Comparison of ENCODE assay signal across 25 mouse cellular contexts in genomic region chr4:42943341-42943740, GRCm38 (mm10). TPM values are rescaled to one million over a fixed set of nuclear protein-coding genes. Genes with fewer than 3 reads are reported as not detected.
DNase-seq lines count a peak whose midpoint lies in the region; ATAC-seq and TF ChIP-seq lines count a peak whose summit lies in the region.
"Had no signal": no experiment of that assay in that cellular context is flagged by ENCODE, and none has a peak within 500 bp of the region (broad histone marks: within the 10 kb centered on the region; RNA-seq: fewer than 3 reads in every experiment).

No protein-coding gene starts in this region.

- peak overlapping the region; percentile 40; the same call in 1 of the 2 replicates for H3K27ac ChIP-seq in forebrain, embryonic 14.5 days (ENCODE audit: low read depth, low read length)
- no peak overlapping the region for H3K27ac ChIP-seq in forebrain, embryonic 10.5 days
- H3K27ac ChIP-seq in neural tube, embryonic 13.5 days (replicated peaks): peak overlapping the region; percentile 52; the same call in 1 of the 2 replicates
- no peak overlapping the region for H3K27ac ChIP-seq in hindbrain, postnatal 0 days
- no peak overlapping the region for H3K27ac ChIP-seq in heart, embryonic 10.5 days
- H3K27ac ChIP-seq: heart, embryonic 15.5 days; intestine, embryonic 15.5 days; liver, embryonic 14.5 days; stomach, postnatal 0 days had no signal

- no peak for TF ChIP-seq CTCF in hindbrain, postnatal 0 days (IDR thresholded peaks at IDR 0.05; ENCODE audit: low read depth)

- DNase-seq in forebrain, embryonic 14.5 days (ENCODE audit: low spot score): peak; percentile 90
- DNase-seq in forebrain, embryonic 10.5 days (ENCODE audit: extremely low spot score, low spot score): no peak
- DNase-seq in left cerebral cortex, postnatal 4 days: peak; percentile 55
- no peak for DNase-seq in left cerebral cortex, adult 8-10 months (ENCODE audit: low spot score in 2 of 2)
- no peak for DNase-seq in neural tube, embryonic 10.5 days (ENCODE audit: extremely low spot score, low spot score)
- peak; percentile 67 for DNase-seq in hindbrain, postnatal 0 days (ENCODE audit: low spot score)
- no peak for DNase-seq in heart, embryonic 10.5 days (ENCODE audit: low spot score)
- DNase-seq: adrenal gland, postnatal 25 days; cerebellum, adult 11-12 months; gastrocnemius, postnatal 10 days; heart, adult 18-20 months; heart, postnatal 4 days; kidney, adult 9 months; kidney, postnatal 36 days; layer of hippocampus, adult 9-11 months; lung, postnatal 14 days had no signal

- H3K4me3 ChIP-seq in forebrain, embryonic 14.5 days (ENCODE audit: low read depth, low read length): no peak overlapping the region
- H3K4me3 ChIP-seq in forebrain, embryonic 10.5 days: no peak overlapping the region
- H3K4me3 ChIP-seq in neural tube, embryonic 13.5 days: no peak overlapping the region
- H3K4me3 ChIP-seq in hindbrain, postnatal 0 days (ENCODE audit: low read length): no peak overlapping the region
- H3K4me3 ChIP-seq in heart, embryonic 10.5 days: no peak overlapping the region
- H3K4me3 ChIP-seq: heart, embryonic 15.5 days; intestine, embryonic 15.5 days had no signal

- H3K4me2 ChIP-seq in forebrain, embryonic 14.5 days (ENCODE audit: low read length): no peak overlapping the region
- no peak overlapping the region for H3K4me2 ChIP-seq in neural tube, embryonic 13.5 days
- no peak overlapping the region for H3K4me2 ChIP-seq in hindbrain, postnatal 0 days (ENCODE audit: low read depth, low read length)
- H3K4me2 ChIP-seq: heart, embryonic 15.5 days; intestine, embryonic 15.5 days had no signal

- H3K36me3 ChIP-seq in forebrain, embryonic 14.5 days (ENCODE audit: control insufficient read depth, insufficient read depth, low read length): 0 out of 2 replicates have a peak, but pooled peaks cover 2% of the 10 kb centered on the region
- no peaks in the 10 kb centered on the region for H3K36me3 ChIP-seq in forebrain, embryonic 10.5 days (replicated peaks)
- H3K36me3 ChIP-seq in neural tube, embryonic 13.5 days: 0 out of 2 replicates have a peak, but pooled peaks cover 6% of the 10 kb centered on the region
- H3K36me3 ChIP-seq in hindbrain, postnatal 0 days (ENCODE audit: insufficient read depth, low read length): peaks cover 3% of the 10 kb centered on the region; the same call in 1 of the 2 replicates
- no peaks in the 10 kb centered on the region for H3K36me3 ChIP-seq in heart, embryonic 10.5 days
- H3K36me3 ChIP-seq: heart, embryonic 15.5 days; intestine, embryonic 15.5 days had no signal

- peak; percentile 66 for ATAC-seq in forebrain, embryonic 14.5 days
- ATAC-seq in neural tube, embryonic 13.5 days (ENCODE audit: low read depth): no peak
- peak; percentile 40 for ATAC-seq in hindbrain, postnatal 0 days
- ATAC-seq: intestine, embryonic 15.5 days had no signal

- intact Hi-C loops in left cerebral cortex, postnatal 4 days (cut with DNase I): no loop called here

- peaks cover 30% of the 10 kb centered on the region for H3K4me1 ChIP-seq in forebrain, embryonic 14.5 days (ENCODE audit: control insufficient read depth, insufficient read depth, low read length)
- peaks cover 26% of the 10 kb centered on the region for H3K4me1 ChIP-seq in forebrain, embryonic 10.5 days
- peaks cover 42% of the 10 kb centered on the region for H3K4me1 ChIP-seq in neural tube, embryonic 13.5 days (replicated peaks)
- peaks cover 29% of the 10 kb centered on the region for H3K4me1 ChIP-seq in hindbrain, postnatal 0 days (ENCODE audit: insufficient read depth, low read length)
- H3K4me1 ChIP-seq in heart, embryonic 10.5 days: no peaks in the 10 kb centered on the region; the same call in 1 of the 2 replicates
- H3K4me1 ChIP-seq: heart, embryonic 15.5 days; intestine, embryonic 15.5 days had no signal

- no peaks in the 10 kb centered on the region for H3K27me3 ChIP-seq in forebrain, embryonic 14.5 days (replicated peaks; ENCODE audit: control insufficient read depth, insufficient read depth, low read length)
- peaks cover 35% of the 10 kb centered on the region for H3K27me3 ChIP-seq in forebrain, embryonic 10.5 days (ENCODE audit: poor library complexity, severe bottlenecking)
- peaks cover 9% of the 10 kb centered on the region; the same call in 1 of the 2 replicates for H3K27me3 ChIP-seq in neural tube, embryonic 13.5 days
- H3K27me3 ChIP-seq in hindbrain, postnatal 0 days (ENCODE audit: insufficient read depth, low read length): no peaks in the 10 kb centered on the region
- peaks cover 55% of the 10 kb centered on the region for H3K27me3 ChIP-seq in heart, embryonic 10.5 days (ENCODE audit: insufficient read depth, poor library complexity, severe bottlenecking)

- 26% methylated on average over 5 of the region's 5 CpGs for WGBS in forebrain, embryonic 14.5 days
- 86% methylated on average over 5 of the region's 5 CpGs for WGBS in forebrain, embryonic 10.5 days
- WGBS in neural tube, embryonic 13.5 days: 56% methylated on average over 5 of the region's 5 CpGs
- 44% methylated on average over 5 of the region's 5 CpGs for WGBS in hindbrain, postnatal 0 days
- 76% methylated on average over 5 of the region's 5 CpGs for WGBS in heart, embryonic 10.5 days

- no peaks in the 10 kb centered on the region for H3K9me3 ChIP-seq in forebrain, embryonic 14.5 days (replicated peaks; ENCODE audit: control insufficient read depth, low read length)
- no peaks in the 10 kb centered on the region for H3K9me3 ChIP-seq in forebrain, embryonic 10.5 days
- no peaks in the 10 kb centered on the region for H3K9me3 ChIP-seq in neural tube, embryonic 13.5 days
- H3K9me3 ChIP-seq in hindbrain, postnatal 0 days (ENCODE audit: low read length): no peaks in the 10 kb centered on the region
- no peaks in the 10 kb centered on the region for H3K9me3 ChIP-seq in heart, embryonic 10.5 days
- H3K9me3 ChIP-seq: heart, embryonic 15.5 days; intestine, embryonic 15.5 days had no signal

- no peak overlapping the region for H3K9ac ChIP-seq in forebrain, embryonic 14.5 days (ENCODE audit: low read length)
- H3K9ac ChIP-seq in neural tube, embryonic 13.5 days: no peak overlapping the region
- no peak overlapping the region for H3K9ac ChIP-seq in hindbrain, postnatal 0 days (replicated peaks; ENCODE audit: low read length)
- H3K9ac ChIP-seq: heart, embryonic 15.5 days; intestine, embryonic 15.5 days; liver, embryonic 14.5 days had no signal

RNA-seq across cellular contexts. Expression of gene Dnajb5, which starts 6.3 kb away (rescaled TPM):
- polyA plus RNA-seq in forebrain, embryonic 14.5 days (2014; fragmentation: Nextera tagmentation; extraction: Ambion mirVana): 52.1 and 61.1 TPM in 2 replicates
- 11.5 and 16.2 TPM in 2 replicates for polyA plus RNA-seq in forebrain, embryonic 10.5 days (2016; fragmentation: Nextera tagmentation; extraction: Ambion mirVana)
- 100 to 1,000 TPM; 152 to 156 TPM for total RNA-seq in left cerebral cortex, postnatal 4 days (2021)
- total RNA-seq in left cerebral cortex, adult 8-10 months (2022): 100 to 1,000 TPM; 118 to 162 (median 149) TPM
- polyA plus RNA-seq in neural tube, embryonic 13.5 days (2015; fragmentation: Nextera tagmentation; extraction: Ambion mirVana): 50.1 and 50.5 TPM in 2 replicates
- total RNA-seq in hindbrain, postnatal 0 days (2014; rRNA removed): 88.0 and 96.9 TPM in 2 replicates
- 28.1 and 33.4 TPM in 2 replicates for polyA plus RNA-seq in hindbrain, postnatal 0 days (2015; fragmentation: Nextera tagmentation; extraction: Ambion mirVana)
- polyA plus RNA-seq in heart, embryonic 10.5 days (2016; fragmentation: Nextera tagmentation; extraction: Ambion mirVana): 11.4 and 12.3 TPM in 2 replicates

RNA-seq across cellular contexts. Expression of gene 1700022I11Rik, which starts 26.1 kb away (rescaled TPM):
- 0.47 and 0.53 TPM in 2 replicates for polyA plus RNA-seq in forebrain, embryonic 14.5 days (2014; fragmentation: Nextera tagmentation; extraction: Ambion mirVana)
- polyA plus RNA-seq in forebrain, embryonic 10.5 days (2016; fragmentation: Nextera tagmentation; extraction: Ambion mirVana): 0.27 and 0.52 TPM in 2 replicates
- not detected for total RNA-seq in left cerebral cortex, postnatal 4 days (2021)
- not detected for total RNA-seq in left cerebral cortex, adult 8-10 months (2022)
- polyA plus RNA-seq in neural tube, embryonic 13.5 days (2015; fragmentation: Nextera tagmentation; extraction: Ambion mirVana): 0.57 and 1.3 TPM in 2 replicates
- not detected in 2 replicates for total RNA-seq in hindbrain, postnatal 0 days (2014; rRNA removed)
- 0.37 and 0.60 TPM in 2 replicates for polyA plus RNA-seq in hindbrain, postnatal 0 days (2015; fragmentation: Nextera tagmentation; extraction: Ambion mirVana)
- 0.25 and 0.70 TPM in 2 replicates for polyA plus RNA-seq in heart, embryonic 10.5 days (2016; fragmentation: Nextera tagmentation; extraction: Ambion mirVana)
- total RNA-seq: adrenal gland, postnatal 25 days; gastrocnemius, postnatal 10 days; heart, adult 18-20 months; heart, postnatal 4 days; left cerebral cortex, postnatal 10 days had no signal

RNA-seq across cellular contexts. Expression of gene Phf24, which starts 26.9 kb away (rescaled TPM):
- 11.8 and 17.2 TPM in 2 replicates for polyA plus RNA-seq in forebrain, embryonic 14.5 days (2014; fragmentation: Nextera tagmentation; extraction: Ambion mirVana)
- 0.33 and 0.51 TPM in 2 replicates for polyA plus RNA-seq in forebrain, embryonic 10.5 days (2016; fragmentation: Nextera tagmentation; extraction: Ambion mirVana)
- total RNA-seq in left cerebral cortex, postnatal 4 days (2021): 100 to 1,000 TPM; 156 to 162 TPM
- 100 to 1,000 TPM; 321 to 373 (median 328) TPM for total RNA-seq in left cerebral cortex, adult 8-10 months (2022)
- polyA plus RNA-seq in neural tube, embryonic 13.5 days (2015; fragmentation: Nextera tagmentation; extraction: Ambion mirVana): 20.1 and 27.6 TPM in 2 replicates
- total RNA-seq in hindbrain, postnatal 0 days (2014; rRNA removed): 123 and 130 TPM in 2 replicates
- 33.9 and 38.6 TPM in 2 replicates for polyA plus RNA-seq in hindbrain, postnatal 0 days (2015; fragmentation: Nextera tagmentation; extraction: Ambion mirVana)
- polyA plus RNA-seq in heart, embryonic 10.5 days (2016; fragmentation: Nextera tagmentation; extraction: Ambion mirVana): 1.5 and 2.8 TPM in 2 replicates
- total RNA-seq: CH12.LX; megakaryocyte-erythroid progenitor cell, adult 5-6 weeks; neutrophil, adult 5-6 weeks had no signal

RNA-seq across cellular contexts. Expression of gene Vcp, which starts 57.0 kb away (rescaled TPM):
- polyA plus RNA-seq in forebrain, embryonic 14.5 days (2014; fragmentation: Nextera tagmentation; extraction: Ambion mirVana): 446 and 480 TPM in 2 replicates
- 655 and 667 TPM in 2 replicates for polyA plus RNA-seq in forebrain, embryonic 10.5 days (2016; fragmentation: Nextera tagmentation; extraction: Ambion mirVana)
- 100 to 1,000 TPM; 244 to 265 TPM for total RNA-seq in left cerebral cortex, postnatal 4 days (2021)
- total RNA-seq in left cerebral cortex, adult 8-10 months (2022): 100 to 1,000 TPM; 173 to 199 (median 188) TPM
- 526 and 554 TPM in 2 replicates for polyA plus RNA-seq in neural tube, embryonic 13.5 days (2015; fragmentation: Nextera tagmentation; extraction: Ambion mirVana)
- 187 and 191 TPM in 2 replicates for total RNA-seq in hindbrain, postnatal 0 days (2014; rRNA removed)
- polyA plus RNA-seq in hindbrain, postnatal 0 days (2015; fragmentation: Nextera tagmentation; extraction: Ambion mirVana): 445 and 455 TPM in 2 replicates
- 588 and 628 TPM in 2 replicates for polyA plus RNA-seq in heart, embryonic 10.5 days (2016; fragmentation: Nextera tagmentation; extraction: Ambion mirVana)

Comparison
In these comparisons a context has a peak if more than half of its experiments do, and no peak if none do; other contexts are left out.
1. DNase-seq: peak in forebrain, embryonic 14.5 days (single experiment), left cerebral cortex, postnatal 4 days (single experiment) and hindbrain, postnatal 0 days (single experiment); none in forebrain, embryonic 10.5 days (single experiment), left cerebral cortex, adult 8-10 months (0 of 2), neural tube, embryonic 10.5 days (single experiment) and heart, embryonic 10.5 days (single experiment).
2. H3K27ac ChIP-seq: peak in forebrain, embryonic 14.5 days (single experiment) and neural tube, embryonic 13.5 days (single experiment); none in forebrain, embryonic 10.5 days (single experiment), hindbrain, postnatal 0 days (single experiment) and heart, embryonic 10.5 days (single experiment).